Mouse (Mus musculus): ENCODE results near the gene Rcor1.
"Not testable (repeated sequence)": the region's sequence is repeated elsewhere in the genome, so short reads cannot be mapped to it uniquely, and the experiment has no call there.

Gene Rcor1

DNA sequence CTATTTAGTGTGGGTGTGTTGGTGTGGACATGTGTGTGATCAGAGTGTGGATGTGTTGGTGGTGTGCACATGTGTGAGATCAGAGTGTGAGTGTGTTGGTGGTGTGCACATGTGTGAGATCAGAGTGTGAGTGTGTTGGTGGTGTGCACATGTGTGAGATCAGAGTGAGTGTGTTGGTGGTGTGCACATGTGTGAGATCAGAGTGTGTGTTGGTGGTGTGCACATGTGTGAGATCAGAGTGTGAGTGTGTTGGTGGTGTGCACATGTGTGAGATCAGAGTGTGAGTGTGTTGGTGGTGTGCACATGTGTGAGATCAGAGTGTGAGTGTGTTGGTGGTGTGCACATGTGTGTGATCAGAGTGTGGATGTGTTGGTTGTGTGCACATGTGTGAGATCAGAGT is 30.1 kb downstream of the Rcor1 start:
- DNase-seq (ENCODE audit: low read depth, low spot score) = not testable (repeated sequence)

DNA sequence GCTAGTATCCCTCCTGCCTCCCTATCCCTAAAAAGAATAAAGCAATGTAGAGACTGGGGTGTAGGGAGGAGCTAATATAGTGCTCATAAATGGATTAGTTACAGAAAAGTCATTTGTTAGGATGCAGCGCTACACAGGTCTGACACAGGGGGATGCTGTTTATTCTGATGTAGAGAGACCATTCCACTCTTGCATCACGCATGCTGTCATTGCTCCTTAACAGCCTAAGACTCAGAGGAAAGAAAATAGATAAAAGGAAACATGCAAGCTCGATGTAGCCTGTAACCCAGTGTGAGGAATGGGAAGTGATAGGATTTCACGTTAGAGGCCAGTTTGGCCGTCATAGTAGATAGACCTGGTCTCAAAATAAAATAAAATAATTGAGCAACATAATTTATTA is 31.9 kb downstream of the Rcor1 start:
- no peak for DNase-seq (ENCODE audit: low read depth, low spot score)

DNA sequence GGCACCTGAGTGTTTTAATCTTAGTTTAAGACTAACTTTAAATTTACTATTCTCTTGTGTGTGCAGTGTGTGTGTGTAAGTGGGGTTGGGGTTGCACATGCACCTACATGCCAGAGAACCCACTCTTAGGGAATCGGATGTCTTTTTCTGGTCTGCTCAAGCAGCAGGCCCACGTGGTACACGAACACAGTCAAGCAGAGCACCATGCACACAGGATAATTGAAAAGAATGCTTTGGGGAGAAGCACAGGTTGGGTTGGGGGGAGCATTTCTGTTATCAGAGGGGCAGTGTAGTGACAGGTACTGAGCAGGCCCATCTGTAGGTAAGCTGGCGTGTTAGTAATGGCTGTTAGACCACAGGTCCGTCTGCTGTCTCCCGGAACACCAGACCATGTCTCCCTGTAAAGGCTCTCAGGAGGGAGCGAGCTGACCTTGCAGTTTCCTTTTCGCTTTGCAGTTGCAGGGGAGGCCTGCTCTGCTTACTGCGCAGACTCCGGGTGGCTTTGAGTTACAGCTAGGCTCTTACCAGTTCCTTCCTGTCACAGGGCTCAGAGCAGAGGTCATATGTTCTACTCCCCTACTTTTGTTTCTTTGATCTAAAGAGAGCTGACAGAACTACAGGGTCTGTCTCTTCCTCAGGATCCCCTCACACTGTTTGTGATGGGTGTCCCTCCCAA is 32.5 kb downstream of the Rcor1 start:
- no peak for DNase-seq (ENCODE audit: low read depth, low spot score)

DNA sequence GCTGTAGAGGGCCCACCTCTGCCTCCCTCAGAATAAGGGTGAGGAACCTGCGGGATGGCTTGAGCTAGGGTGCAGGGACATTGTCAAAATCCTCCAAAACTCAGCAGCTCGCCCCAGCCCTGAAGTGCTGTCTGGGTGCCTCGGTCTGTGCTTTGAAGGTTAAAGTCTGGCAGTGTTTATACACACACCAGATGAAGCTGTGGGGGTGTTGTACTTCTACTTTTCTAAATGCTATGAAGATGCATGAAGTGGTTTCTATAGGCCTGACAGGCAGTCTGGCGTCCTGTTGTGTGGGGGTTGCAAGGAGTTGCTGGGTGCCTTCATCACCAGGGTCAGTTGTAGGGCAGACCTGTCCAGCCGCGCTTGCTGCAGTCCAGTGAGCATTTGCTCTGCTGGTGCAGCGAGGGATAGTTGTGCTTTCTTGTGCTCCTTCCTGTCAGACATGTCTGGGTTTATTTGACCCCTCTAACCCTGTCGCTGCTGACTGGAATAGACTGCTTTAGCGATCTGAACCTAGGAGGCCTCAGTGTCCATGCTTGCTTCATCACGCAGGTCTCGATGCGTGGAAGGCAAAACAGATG is 37.3 kb downstream of the Rcor1 start:
- no peak for DNase-seq (ENCODE audit: low read depth, low spot score)

DNA sequence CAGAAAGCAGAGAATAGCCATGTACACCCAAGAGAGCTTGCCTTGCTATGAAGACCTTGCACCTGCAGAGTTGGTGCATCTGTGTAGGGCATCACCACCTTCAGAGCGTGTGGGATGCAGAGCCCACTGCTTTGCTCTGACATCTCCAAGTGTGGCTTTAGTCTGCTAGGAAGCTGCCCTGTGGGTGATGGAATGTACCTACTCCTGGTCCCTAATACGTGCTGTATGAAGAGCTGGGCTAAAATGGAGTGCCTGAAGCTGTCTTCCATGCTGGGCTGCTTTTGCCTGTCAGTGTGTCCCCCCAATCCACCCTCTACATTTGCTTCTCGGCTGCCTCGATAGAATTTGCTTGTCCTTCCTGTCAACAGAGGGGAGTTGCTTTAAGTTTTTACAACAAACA is 46.4 kb downstream of the Rcor1 start:
- DNase-seq (ENCODE audit: low read depth, low spot score) = no peak

- no peak for DNase-seq (ENCODE audit: low read depth, low spot score)
Measured at GRCm38 (mm10) chr12:111087066-111087465, 47.9 kb downstream of the Rcor1 start.

- DNase-seq (ENCODE audit: low read depth, low spot score) = peak; percentile 61
Measured at GRCm38 (mm10) chr12:111088186-111088585, 49.0 kb downstream of the Rcor1 start.

- peak; percentile 25 for DNase-seq (ENCODE audit: low read depth, low spot score)
Measured at GRCm38 (mm10) chr12:111088731-111089141, 49.6 kb downstream of the Rcor1 start.

- no peak for DNase-seq (ENCODE audit: low read depth, low spot score)
Measured at GRCm38 (mm10) chr12:111089145-111089544, 50.0 kb downstream of the Rcor1 start.

- DNase-seq (ENCODE audit: low read depth, low spot score) = no peak
Measured at GRCm38 (mm10) chr12:111090801-111091200, 51.6 kb downstream of the Rcor1 start.

GRCm38 (mm10) chr12:111091981-111092380 is 52.8 kb downstream of the Rcor1 start:
- DNase-seq (ENCODE audit: low read depth, low spot score) = no peak

DNA sequence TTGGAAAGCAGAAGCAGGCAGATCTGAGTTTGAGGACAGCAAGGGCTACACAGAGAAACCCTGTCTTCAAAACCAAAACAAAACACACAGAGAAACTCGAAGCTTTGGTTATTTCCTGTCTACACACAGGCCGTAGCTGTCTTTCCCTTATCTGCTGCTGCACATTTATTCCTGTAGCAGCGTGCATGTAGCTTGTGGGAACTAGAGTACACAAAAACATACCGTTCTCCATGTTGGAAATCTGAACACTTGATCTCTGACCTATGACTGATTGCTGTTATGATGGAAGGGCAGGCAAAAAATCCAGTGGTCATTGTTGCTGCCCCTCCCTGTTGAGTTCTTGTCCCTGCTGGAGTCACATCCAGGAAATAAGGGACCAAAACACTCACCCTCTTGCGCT is 54.9 kb downstream of the Rcor1 start:
- no peak for DNase-seq (ENCODE audit: low read depth, low spot score)

DNA sequence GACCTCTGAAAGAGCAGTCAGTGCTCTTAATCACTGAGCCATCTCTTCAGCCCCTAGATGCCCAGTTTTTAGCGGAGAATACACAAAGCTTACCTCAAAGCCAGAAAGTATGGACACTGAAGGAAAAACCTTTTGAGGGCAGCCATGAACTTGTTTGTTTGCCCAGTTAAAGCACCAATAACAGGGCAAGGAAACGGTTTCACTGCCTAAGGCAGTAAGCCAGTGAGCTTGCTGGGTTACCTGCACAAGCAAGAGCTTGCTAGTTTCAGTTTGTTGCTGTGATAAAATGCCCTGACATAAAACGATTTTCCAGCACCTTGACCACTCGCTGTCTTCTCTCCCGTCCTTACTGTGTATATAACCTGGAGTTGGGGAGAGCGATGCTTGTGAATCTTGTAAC is 55.9 kb downstream of the Rcor1 start:
- no peak for DNase-seq (ENCODE audit: low read depth, low spot score)

DNA sequence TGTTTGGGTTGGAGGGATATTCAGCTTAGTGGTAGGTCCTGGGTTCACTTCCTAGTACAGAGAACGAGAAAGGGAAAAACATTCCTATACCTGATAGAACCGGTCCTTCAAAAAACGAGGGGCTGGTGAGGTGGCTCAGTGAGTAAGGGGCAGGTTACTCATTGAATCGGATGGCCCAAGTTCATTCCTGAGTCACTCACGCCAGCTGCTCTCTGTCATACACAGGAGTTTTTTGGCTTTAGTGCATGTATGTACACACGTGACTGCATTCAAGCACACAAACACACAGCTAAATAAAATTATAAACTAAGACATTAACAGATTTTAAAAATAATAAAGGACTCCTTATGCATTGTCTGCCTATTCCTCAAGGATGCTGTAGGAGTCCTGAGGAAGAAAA is 57.1 kb downstream of the Rcor1 start:
- no peak for DNase-seq (ENCODE audit: low read depth, low spot score)

DNA sequence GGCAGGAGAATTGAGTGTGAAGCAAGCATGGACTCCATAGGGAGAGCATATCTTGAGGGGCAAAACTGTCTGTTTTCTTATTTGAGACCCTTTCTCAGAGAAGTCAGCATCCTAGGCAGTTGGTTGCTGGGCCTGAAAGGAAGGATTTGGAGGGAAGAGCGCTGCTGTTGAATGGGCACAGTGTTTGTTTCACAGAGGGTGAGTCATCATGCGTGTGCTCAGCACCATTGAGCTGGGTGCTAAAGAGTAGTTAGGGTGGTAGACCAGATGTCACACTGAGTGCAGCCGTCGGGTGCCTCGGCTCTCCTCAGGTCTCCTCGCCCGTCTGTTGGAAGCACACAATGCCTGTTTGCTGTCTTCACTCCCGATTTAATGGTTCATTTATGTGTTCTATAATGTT is 57.9 kb downstream of the Rcor1 start:
- no peak for DNase-seq (ENCODE audit: low read depth, low spot score)

- no peak for DNase-seq (ENCODE audit: low read depth, low spot score)
Measured at GRCm38 (mm10) chr12:111111176-111111575, 72.0 kb downstream of the Rcor1 start.

GRCm38 (mm10) chr12:111114593-111114992 is 75.4 kb downstream of the Rcor1 start:
- DNase-seq (ENCODE audit: low read depth, low spot score) = no peak

DNA sequence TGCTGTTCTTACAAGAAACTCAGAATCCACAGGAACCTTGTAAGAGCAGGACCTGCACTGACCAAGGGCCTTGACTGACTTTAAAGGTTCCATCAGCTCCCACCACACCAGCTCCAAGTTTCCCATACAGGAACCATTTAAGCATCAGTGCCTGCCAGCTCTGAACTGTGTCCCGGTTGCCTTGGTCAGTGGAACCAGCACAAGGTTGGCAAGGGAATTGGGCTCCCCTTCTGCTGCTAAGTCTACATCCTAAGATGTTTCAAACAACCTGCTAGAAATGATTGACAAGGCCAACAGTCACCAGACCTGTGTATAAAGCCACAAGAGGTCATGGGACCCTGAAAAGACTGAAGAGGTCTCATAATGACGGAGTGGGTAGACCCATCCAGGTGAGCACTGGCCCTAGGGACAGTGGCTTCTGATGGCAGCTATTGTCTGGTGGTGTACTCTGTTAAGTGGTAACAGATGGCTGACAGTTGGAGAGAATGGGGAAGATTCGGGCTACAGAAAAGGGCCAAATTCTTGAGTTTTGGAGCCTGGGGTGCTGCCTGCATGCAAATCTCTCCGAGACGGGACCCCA is 80.4 kb downstream of the Rcor1 start:
- DNase-seq (ENCODE audit: low read depth, low spot score) = no peak

- DNase-seq (ENCODE audit: low read depth, low spot score) = no peak
Measured at GRCm38 (mm10) chr12:111120976-111121645, 82.0 kb downstream of the Rcor1 start.

- no peak for DNase-seq (ENCODE audit: low read depth, low spot score)
Measured at GRCm38 (mm10) chr12:111122332-111122852, 83.2 kb downstream of the Rcor1 start.

- DNase-seq (ENCODE audit: low read depth, low spot score) = no peak
Measured at GRCm38 (mm10) chr12:111124601-111125260, 85.6 kb downstream of the Rcor1 start.

- DNase-seq (ENCODE audit: low read depth, low spot score) = no peak
Measured at GRCm38 (mm10) chr12:111125666-111126065, 86.5 kb downstream of the Rcor1 start.

Measured in retina, adult 2 months (tissue).